Mouse (Mus musculus) kidney, adult 9 months (tissue): ENCODE results near the gene Thoc6.

ENCODE experiments used
- DNase-seq: peaks from one replicate; pipeline ENCODE4 v3.0.0; 2022

Gene Thoc6

DNA sequence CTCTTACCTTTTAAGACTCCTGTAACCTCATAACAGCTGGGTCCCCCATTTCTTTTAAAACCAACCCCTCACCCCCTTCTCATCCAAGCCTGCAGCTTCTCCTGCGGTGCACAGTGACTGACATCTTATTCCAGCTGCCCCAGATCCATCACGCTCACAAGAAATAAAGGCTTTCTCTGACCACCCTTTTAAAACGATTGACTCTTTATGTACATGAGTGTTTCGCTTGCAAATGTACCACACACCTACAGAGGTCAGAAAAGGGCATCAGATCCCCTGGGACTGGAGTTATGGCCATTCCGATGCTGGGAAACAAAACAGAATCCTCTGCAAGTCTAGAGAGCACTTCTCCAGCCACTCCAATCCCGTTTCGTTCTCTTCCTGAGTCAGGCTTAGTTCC lies 45.9 kb downstream of the Thoc6 start:
- DNase-seq: no peak

DNA sequence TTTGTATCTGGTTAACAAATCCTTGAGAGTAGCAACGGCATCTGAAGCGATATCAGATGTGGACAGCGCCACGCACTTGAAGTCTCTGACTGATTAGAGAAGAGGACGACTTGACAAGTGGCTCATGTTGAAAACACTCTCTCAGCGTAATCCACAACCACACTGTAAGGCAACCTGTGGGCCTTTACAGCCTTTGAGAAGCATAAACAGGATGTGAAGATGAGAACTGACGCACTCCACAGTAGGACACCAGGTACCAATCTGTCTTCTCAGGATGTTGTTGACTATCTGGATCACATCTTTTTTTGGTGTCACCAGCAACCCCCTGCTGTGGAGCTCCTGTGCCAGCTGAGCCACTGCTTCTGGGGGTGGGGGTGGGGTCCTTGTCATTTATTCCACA lies 53.3 kb downstream of the Thoc6 start:
- no peak for DNase-seq
